Mouse (Mus musculus) thymus, postnatal 25 days (tissue): ENCODE data around the gene Zfp410.
"Not testable (repeated sequence)": the region's sequence is repeated elsewhere in the genome, so short reads cannot be mapped to it uniquely, and the experiment has no call there.

Experiments
- DNase-seq: peaks from one replicate; pipeline ENCODE4 v3.0.0; 2022

Zfp410 gene

GRCm38 (mm10) chr12:84316721-84317621, at the start of gene Zfp410:
TSS of gene Zfp410 (plus strand) at chr12:84316852.
- peak; percentile 86 for DNase-seq

GRCm38 (mm10) chr12:84267264-84267663, 49.4 kb upstream of the Zfp410 start:
- no peak for DNase-seq

- no peak for DNase-seq
These were observed 43.3 kb upstream of the Zfp410 start for GRCm38 (mm10) chr12:84273366-84273765.

GRCm38 (mm10) chr12:84275288-84275687, 41.4 kb upstream of the Zfp410 start:
- no peak for DNase-seq

- DNase-seq: no peak
These were observed 40.4 kb upstream of the Zfp410 start for GRCm38 (mm10) chr12:84276288-84276687.

GRCm38 (mm10) chr12:84276799-84277198, 39.9 kb upstream of the Zfp410 start:
- DNase-seq: no peak

- DNase-seq: no peak
These were observed 38.8 kb upstream of the Zfp410 start for GRCm38 (mm10) chr12:84277832-84278231.

GRCm38 (mm10) chr12:84278901-84279300, 37.8 kb upstream of the Zfp410 start:
- DNase-seq: no peak

- no peak for DNase-seq
These were observed 32.3 kb upstream of the Zfp410 start for GRCm38 (mm10) chr12:84284391-84284790.

- peak; percentile 91 for DNase-seq
These were observed 31.6 kb upstream of the Zfp410 start, which contains the start of gene Ptgr2 for GRCm38 (mm10) chr12:84284885-84285592. TSS of gene Ptgr2 (plus strand) at chr12:84285232.

- no peak for DNase-seq
These were observed 31.1 kb upstream of the Zfp410 start for GRCm38 (mm10) chr12:84285593-84285968.

GRCm38 (mm10) chr12:84288461-84288860, 28.2 kb upstream of the Zfp410 start:
- DNase-seq: peak; percentile 54

- DNase-seq: no peak
These were observed 18.8 kb upstream of the Zfp410 start for GRCm38 (mm10) chr12:84297851-84298250.

- no peak for DNase-seq
These were observed 17.4 kb upstream of the Zfp410 start for GRCm38 (mm10) chr12:84299265-84299664.

- no peak for DNase-seq
These were observed 12.6 kb upstream of the Zfp410 start for GRCm38 (mm10) chr12:84304101-84304500.

GRCm38 (mm10) chr12:84304554-84304953, 12.1 kb upstream of the Zfp410 start:
- DNase-seq: no peak

- no peak for DNase-seq
These were observed 5.3 kb upstream of the Zfp410 start for GRCm38 (mm10) chr12:84311306-84311705.

- DNase-seq: no peak
These were observed 646 bp upstream of the Zfp410 start for GRCm38 (mm10) chr12:84316006-84316405.

GRCm38 (mm10) chr12:84327111-84327512, 10.5 kb downstream of the Zfp410 start:
- no peak for DNase-seq

GRCm38 (mm10) chr12:84336963-84337625, 20.4 kb downstream of the Zfp410 start:
- DNase-seq: no peak

GRCm38 (mm10) chr12:84347192-84347591, 30.5 kb downstream of the Zfp410 start:
- DNase-seq: no peak

GRCm38 (mm10) chr12:84358699-84359098, 42.0 kb downstream of the Zfp410 start:
- not testable (repeated sequence) for DNase-seq
